Mouse (Mus musculus) spleen, adult 12 weeks (tissue): ENCODE data around the gene Pfkl.
"Not testable (repeated sequence)": the region's sequence is repeated elsewhere in the genome, so short reads cannot be mapped to it uniquely, and the experiment has no call there.

Source experiments
- DNase-seq: peaks from one replicate; pipeline ENCODE4 v3.0.0; 2022; ENCODE audit warnings: low spot score

The Pfkl gene

DNA sequence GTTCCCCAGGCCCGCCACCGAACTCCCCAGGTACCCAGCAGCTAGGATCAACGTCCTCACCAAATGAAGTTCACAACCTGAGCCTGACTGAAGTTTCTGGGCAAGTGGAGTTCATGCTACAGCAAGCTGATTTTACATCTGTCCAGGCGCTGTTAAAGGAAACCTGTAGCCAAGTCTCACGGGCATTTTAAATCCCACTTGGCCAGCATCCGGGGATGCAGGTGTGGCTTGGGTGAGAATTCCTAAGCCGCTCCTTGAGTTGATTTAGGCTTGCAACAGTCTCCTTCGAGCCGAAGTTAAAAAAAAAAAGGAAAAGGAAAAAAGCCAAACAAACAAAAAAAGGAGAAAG, at the start of gene Pfkl:
TSS of gene Pfkl (minus strand) at position 139 of the 349 bp plus-strand sequence.
- no peak for DNase-seq

DNA sequence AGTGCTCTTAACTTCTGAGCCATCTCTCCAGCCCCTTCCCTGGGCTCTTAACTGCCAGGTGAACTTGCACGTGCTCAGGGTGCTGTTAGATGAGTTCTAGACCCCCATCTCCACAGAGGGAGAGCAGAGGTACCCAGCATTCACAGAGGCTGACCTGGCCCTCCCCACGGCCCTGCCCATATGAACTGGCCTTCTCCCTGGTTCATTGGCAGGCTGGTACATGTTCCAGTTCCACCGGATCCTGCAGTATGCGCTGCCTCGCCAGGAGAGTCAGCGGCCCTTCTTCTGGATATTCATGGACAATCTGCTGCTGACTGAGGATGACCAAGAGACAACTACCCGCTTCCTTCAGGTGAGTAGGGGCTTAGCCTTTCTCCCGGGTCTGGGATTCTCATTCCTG, 47.2 kb upstream of the Pfkl start:
- DNase-seq, result no peak

DNA sequence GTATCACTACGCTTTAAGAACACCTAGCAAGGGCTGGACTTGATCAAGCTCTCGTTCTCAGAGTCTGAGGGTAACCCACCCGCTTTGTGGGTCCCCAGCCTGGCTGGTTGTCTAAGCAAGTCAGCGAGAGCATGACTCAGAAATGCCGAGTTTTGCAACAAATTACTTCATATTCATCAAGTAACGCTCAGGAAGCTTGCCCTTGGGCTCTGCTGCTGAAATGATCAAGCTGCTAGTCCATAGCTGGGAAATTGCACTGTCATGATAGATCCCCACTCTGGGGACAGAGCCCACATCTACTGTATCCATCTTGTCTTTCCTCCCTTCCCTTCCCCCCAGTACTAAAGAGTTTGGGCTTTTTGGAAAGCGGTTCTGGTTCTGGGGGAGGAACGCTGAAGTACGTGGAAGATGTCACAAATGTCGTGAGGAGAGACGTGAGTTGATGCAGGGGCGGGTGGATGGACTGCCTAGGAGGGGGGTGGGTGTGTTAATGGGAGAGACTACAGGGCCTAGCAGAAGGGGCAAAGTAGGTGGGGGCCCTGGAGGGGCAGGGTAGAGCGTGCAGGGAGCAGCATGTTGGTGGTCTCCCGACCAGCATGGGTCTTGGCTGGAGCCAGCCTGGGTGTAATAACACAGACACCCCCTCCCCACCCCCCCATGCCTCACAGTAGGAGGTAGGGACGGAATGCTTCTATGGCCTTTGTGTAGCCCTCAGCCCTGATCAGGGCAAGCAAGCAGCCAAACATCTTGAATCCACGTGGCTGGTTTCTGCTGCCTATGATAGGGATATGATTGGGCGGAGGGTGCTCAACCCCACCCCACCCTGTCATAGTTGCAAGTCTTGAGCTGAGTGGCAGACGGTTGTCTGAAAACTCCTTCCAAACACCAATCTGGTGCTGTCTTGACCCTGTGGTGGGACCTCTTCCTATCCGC, 45.0 kb upstream of the Pfkl start:
- DNase-seq, result no peak

DNA sequence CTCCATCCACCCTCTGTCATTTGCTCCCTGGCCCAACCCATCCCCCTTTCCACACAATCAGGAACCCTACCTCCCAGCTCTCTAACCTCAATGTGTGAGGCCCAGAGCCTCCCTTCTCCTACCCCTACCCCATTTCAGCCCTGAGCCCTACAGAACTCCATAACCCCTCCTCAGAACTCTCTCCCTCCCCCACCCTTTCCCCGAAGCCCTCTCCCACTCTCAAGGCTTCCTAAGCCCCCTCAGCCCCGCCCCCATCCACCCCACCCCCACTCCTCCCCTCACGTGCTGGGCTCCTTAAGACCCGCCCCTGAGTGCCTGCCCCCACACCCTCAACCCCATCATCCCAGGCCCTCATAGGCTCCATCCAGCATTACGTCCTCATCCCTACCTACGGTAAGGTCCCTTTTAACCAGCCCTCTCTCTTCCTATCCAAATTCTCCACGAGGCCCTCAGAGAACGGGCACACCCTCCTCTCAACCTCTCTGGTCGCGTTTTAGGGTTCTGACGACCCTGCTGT, 39.7 kb upstream of the Pfkl start:
- DNase-seq, result no peak

DNA sequence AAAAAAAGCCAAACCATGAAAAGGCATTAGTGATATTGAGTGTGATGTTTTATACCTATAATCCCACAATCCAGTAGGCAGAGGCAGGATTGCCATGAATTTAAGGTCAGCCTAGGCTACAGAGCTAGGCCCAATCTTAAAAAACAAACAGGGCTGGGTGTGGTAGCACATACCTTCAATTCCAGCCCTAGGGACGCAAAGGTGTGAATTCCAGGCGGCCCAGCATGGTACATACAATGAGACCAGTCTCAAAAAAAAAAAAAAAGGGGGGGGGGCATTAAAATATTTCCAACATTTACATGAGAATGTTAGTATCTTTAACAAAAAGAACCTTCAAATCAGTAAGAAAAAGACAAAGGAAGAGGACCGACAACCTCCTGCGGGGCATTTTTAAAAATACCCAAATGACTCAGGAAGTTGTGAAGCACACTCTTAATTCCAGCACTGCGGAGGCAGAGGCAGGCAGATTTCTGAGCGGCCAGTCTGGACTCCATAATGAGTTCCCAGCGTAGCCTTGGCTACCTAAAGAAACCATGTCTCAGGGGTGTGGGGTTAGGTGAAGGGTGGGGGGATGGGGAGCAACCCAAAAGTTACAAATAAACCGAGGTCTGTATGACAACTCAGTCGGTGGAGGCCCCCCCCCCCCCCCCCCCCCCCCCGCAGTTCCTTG, 38.3 kb upstream of the Pfkl start:
- no peak for DNase-seq

DNA sequence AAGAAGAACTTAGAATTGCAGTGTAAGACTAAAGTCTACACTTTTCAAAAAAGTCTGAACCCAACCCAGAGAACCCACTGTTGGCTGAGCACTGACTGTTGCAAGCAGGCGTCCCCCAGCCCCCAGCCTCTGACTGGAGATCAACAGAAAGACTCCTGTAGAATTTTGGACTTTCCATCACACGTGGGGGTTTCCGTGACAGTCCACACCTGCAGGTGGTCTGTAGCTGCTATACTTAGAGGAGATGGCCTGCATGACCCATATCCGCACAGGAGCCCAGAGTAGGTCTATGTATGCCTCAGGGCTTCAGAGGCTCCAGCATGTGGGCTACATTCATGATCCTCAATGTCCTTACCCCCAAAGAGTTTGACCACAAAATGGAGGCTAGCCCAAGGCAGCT, 36.5 kb upstream of the Pfkl start:
- DNase-seq, result no peak

DNA sequence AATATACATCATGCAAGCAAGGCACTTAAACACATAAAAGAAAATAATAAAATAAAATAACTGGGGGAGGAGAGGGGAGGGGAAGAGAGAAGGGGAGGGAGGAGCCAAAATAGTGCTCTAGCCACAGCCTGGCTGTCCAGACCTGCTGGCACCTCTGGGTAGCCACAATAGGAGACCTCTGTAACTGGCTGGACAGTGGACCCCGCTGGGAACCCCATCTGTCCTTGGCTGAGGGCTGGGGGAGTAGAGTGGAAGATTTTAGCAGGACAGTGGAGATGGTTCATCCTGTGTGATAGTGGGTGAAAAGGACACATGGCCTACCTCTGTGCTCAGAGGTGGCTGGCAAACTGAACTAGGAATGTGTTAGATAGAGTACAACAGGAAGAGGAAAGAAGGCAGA, 34.6 kb upstream of the Pfkl start:
- no peak for DNase-seq

DNA sequence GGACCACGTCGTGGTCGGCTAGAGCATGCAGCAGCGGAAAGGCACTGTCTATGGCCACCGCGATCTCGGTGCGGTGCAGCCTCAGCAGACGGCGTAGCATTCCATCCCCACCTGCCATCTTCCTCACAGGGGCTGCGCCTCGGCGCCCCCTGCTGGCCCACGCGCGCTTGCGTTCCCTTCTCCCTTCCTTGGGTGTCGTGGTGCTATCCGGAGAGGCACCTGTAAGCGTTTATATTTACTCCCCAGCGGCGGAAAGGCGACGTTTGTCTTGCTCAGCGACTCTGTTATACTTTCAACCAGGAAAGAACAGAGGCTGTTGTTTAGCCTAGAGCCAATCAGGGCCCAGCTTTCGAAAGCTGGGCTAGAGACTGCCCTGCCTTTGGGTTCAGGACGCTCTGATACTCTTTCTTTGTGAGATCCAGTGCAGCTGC, 33.5 kb upstream of the Pfkl start, which contains the start of gene Aire:
TSS of gene Aire (minus strand) at position 205 of the 431 bp plus-strand sequence.
- DNase-seq, result peak; percentile 39

DNA sequence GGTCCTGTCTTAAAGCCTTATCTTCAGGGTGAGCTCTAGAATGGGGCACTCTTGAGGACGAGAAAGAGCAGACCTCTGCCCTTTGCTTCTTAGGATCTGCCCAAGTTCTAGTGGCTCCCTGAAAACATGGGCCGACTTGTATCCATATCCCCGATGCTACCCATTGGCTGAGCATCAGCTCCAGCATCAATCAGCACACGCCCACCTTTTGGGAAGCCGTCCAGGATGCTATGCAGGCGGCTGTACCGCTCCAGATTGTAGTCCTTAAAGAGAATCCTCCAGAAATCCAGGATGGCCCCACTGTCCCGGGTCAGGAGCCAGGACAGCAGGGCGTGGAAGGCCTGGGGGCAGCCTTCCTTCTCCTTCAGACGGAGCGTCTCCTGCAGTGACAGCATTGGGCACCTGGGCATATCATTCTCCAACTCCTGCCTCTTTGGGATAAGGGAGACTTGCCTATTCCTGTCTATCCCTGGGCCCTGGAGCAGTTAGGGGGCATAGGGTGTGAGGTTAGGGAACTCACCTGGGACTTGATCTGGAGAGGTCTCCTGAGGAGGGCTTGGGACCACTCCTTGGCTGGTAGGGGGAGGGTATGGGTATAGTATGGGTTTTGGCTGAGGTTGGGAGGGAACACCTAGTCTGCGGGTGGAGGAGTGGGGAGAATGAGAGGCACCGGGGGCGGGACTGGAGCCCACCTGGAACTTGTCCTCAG, 33.0 kb upstream of the Pfkl start:
- no peak for DNase-seq

DNA sequence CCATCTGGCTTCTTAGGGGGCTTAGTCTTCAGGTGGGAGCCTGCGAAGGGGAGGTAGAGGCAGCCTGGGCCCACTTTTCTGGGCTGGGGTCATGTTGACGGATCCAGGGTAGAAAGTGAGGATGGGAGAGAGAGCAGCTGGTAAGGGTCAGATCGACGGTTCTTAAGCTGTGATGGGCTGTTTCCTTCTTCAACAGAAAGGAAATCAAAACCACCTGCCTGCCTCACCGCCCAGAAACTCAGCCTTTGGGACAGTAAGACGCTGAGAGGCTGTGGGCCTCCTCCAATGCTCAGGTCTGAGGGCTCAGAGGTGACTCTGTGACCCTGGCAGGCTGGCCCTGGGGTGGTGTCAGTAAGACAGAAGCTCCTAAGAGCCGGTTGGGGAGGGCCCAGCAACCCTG, 32.2 kb upstream of the Pfkl start:
- no peak for DNase-seq

DNA sequence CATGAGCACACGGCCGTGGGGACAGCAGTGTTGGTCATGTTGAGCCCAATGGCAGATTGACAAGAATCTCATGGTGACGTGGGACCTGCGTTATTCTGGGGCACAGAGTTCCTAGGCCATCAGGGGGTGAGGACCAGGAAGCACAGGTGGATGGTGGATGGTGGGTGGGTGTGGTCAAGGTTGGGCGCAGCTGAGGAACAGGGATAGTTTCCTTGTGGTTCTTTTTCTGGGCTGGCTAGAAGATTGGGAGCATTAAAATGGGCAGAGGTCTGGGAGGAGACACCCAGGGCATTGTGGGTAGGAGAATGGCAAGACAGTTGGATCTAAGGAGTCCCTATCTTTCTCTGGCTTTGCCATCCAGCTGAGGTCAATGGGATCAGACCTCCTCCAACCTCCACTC, 31.8 kb upstream of the Pfkl start, which contains the start of gene Dnmt3l:
TSS of gene Dnmt3l (plus strand) at position 301 of the 400 bp plus-strand sequence.
- no peak for DNase-seq

DNA sequence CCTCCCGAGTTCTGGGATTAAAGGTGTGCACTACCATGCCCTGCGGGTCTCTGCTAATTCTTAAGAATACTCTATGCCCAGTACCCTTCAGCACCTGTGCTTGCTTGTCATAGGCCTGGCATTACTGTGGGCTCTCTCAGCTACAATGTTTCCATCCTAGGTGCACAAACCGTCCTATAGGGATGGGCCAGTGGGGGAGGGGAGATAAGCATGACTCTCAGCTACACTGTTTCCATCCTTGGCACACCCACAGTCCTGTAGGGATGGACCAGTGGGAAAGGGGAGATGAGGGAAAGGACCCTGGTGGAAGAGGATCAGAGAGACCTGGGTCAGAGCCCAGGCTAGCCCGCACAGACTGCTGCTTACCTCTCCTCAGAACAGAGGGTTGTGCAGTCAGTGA, 27.3 kb upstream of the Pfkl start:
- DNase-seq, result no peak

DNA sequence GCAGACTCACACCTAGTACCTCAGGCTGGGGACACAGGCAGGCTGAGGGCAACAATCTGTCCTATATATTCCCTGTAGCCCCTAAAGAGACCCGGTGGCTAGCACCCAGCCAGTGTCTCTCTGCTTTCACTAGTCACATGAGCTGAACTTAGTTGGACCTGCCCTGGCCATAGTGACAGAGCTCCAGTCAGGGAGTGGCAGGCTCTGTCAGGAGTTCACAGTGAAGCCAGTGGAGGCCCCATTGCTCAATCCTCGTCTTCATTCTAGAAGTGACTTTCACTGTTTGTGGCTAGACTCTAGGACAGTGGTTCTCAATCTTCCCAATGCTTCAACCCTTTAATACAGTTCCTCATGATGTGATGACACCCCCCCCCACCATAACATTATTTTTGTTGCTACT, 22.1 kb upstream of the Pfkl start:
- no peak for DNase-seq

DNA sequence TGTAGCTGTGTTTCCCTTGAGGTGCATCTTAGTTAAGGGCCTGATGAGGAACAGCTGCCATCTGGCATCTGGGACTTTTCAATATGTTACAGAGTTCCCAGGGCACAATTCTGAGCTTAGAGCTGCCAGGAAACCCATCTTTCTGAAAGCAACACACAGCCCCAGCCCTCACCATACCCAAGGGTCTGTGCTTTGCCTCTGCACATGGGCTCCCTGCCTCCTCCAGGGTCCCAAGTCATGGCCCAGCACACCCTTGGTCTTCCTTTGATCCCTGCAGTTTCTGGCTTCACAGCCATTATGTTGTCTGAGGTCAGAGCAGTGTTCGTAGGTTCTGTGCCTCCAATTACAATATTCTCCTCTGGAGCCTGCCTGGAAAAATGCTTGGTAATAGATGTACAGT, 19.2 kb upstream of the Pfkl start:
- no peak for DNase-seq

DNA sequence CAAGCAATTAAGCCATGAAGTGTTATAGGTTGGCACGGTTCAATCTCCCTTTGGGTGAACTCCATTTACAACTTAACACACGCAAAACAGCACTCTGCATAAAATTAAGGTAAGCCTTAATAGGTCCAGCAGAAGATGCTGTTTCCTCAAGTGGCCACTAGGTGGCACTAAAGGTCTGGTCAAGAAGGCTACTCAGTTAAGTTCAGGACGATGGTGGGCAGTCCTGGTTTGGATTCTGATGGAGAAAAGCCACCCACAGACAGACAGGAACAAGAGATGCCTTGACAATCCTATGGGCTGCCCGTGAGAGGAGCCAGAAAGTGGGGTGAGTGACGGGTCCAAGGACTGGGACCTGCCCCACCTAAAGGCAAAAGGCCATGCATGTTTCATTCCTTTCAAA, 18.2 kb upstream of the Pfkl start:
- peak; percentile 45 for DNase-seq

DNA sequence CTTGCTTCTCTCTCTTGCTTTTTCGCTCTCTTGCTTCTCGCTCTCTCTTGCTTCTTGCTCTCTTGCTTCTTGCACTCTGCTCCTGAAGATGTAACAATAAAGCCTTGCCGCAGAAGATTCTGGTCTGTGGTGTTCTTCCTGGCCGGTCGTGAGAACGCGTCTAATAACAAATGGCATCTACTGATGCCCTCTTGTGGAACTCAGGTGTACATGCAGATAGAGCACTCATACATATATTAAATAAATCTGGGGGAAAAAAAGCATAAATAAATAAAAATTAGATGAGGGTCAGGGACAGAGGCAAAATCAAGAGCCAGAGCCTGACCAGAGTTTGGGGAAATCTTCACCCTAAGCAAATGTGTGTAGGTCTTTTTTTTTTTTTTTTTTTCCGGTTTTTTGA, 15.6 kb upstream of the Pfkl start:
- not testable (repeated sequence) for DNase-seq

DNA sequence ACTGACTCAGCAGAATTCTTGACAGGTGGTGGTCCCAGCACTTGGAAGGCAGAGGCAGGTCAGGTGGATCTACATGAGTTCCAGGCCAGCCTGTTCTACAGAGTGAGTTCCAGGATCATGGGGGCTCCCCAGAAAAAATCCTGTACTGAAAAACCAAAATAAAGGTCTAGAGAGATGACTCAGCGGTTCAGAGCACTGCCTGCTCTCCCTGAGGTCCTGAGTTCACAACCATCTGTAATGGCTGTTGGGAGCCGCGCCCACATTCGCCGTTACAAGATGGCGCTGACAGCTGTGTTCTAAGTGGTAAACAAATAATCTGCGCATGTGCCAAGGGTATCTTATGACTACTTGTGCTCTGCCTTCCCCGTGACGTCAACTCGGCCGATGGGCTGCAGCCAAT, 10.1 kb upstream of the Pfkl start:
- not testable (repeated sequence) for DNase-seq

DNA sequence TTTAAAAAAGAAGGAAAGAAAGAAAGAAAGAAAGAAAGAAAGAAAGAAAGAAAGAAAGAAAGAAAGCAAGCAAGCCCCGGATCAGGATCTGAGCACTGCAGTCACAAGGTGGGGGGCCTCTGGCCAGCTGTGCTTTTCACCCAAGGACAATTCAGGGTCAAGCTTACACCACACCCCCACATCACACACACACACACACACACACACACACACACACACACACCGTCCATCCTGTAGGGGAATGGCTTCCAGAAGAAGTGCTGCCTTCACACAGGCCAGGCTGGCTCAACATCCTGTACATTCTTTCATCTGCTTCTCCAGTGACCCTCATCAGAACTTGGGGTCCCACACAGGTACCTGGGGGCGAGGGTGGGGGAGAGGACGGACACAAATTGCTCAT, 9.4 kb upstream of the Pfkl start:
- no peak for DNase-seq

DNA sequence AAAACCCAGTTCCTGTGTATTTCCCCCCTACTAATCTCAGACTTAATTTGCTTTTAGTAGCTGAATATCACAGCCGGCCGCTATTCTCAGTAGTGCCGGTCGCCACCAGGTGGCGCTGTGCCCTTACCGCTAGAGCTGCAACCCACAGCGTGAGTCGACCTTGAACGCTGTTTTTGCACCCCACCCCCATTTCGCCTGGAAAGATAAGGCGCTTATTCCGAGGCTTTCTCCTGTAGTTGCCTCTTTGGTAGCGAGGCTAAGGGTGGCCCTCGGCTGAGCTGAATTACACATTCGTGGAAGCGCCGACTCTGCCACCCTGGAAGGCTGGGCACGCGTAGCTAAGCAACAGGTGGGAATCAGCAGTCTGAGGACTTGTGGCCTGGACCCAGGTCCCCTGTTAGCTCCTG, 8.9 kb upstream of the Pfkl start:
- peak; percentile 65 for DNase-seq

DNA sequence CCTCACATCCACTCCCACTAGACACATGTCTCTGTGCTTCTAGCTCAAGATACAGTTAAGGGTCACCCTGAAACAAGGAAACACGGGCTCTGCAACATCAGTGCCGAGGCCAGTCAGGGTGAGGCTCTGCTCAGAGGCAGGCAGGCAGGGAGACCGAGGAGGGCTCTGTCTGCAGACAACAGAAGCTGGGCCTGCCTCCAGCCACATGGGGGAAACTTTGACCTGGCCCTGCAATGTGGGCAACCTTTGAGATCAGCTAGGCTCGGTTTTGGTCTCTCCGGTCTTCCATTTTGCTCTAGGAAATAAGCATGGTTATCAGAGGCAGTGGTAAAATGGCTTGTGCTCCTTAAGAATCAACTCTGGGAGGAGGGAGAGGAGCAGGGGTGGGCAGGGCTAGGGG, 6.5 kb upstream of the Pfkl start:
- DNase-seq, result no peak

DNA sequence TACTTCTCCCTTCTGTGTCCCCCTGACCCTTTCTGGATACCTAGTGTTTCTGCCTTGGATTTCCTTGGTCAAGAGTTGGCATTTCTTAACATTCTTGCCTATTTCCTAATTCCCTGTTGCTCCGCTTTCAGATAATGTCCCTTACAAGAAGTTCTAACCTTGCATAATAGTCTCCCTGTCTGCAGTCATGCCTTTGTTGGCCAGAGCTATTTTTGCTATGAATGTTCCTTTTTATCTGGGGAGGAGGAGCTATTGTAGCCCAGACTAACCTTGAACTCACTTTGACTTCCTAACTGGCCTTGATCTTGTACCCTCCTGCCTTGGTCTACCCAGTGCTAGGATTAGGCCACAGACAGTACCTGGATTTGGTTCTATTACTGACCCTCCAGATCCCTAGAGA, 5.6 kb upstream of the Pfkl start:
- DNase-seq, result no peak

DNA sequence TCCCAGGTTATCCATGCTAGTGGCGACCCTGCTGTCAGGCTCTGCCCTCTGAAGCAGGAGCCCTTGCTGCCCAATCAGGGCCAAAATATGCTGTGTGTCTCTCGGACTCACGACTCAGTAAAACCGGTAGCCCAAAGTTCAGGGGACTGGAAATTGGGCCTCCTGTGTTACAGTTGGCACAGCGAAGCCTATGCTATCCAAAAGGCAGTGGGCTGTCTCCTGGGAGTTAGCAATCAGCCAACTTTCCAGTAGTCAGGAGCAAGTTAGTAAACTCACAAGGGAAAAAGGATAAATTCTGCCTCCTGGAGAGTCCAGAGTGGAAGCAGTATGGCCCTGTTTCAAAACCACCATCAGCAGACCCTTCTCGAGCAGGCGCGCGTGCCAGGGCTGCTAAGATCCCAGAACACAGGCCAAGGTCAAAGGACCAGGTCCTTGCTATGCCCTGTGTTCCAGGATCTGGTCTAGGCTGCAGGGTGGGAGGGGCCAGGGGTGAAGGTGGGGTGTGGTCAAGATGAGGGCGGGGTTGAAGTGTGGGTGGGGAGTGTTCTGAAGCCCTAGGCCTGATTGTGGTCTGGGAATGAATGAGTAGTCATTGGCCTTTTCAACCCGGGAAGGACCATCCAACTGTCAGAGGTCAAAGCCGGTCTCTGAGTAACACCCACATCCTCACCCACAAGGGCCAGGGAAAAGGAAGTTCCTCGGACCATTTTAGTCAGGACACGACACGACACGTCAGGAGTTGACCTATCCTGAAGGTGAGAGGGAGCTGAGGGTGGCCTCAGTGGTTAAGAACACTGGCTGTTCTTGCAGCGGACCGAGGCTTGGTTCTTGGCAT, 3.0 kb upstream of the Pfkl start:
- DNase-seq, result no peak
